Mouse (Mus musculus): ENCODE data around the gene Aup1. TPM values are rescaled to one million over a fixed set of nuclear protein-coding genes. Genes with fewer than 3 reads are reported as not detected.
A peak's percentile ranks its signal among the peaks of the same experiment; 100 is the strongest.

Gene Aup1
- polyA plus RNA-seq, 1 experiment from 2014 or later = 179 TPM

DNA sequence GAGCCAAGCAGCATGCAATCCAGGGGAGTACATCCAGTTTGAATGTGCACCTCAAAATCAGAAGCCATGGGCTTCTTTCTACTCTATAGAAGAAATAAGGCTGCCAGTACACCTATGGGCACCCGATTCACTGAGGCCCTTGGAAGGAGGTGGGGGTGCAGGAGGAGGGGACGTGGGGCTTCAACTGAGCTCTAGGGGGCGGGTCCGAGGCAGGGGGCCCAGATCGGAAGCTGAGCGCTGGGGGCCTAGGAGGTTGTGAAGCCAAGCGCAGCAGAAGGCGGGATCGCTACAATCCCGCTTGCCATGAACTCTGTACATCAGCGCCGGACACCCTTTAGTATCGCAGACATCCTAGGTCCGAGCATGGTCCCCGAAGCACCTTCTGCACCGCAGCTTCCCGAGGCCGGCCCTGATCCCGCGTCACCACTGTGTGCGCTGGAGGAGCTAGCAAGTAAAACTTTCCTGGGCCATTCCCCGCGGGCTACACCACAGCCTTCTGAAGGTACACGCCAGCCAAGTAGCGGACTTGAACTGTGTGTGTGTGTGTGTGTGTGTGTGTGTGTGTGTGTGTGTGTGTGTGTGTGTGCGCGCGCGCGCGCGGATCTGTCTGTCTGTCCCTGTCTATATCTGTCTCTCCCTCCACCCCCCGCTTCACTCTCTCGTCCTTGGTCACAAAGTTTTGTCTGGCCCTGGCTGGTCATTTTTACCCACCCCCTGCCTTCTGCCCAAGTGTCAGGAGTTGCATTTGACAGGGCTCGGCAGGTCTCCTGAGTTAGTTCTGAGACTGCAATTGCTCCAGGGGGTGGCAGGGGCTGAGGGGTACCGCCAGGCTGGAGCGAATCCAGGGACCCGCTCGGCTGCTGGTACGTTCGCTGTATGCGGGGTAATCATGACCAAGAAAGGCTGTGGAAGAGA lies 32.1 kb downstream of the Aup1 start, which contains the start of gene Lbx2:
TSS of gene Lbx2 (plus strand) at position 247 of the 915 bp plus-strand sequence.
- peaks cover 75% of the 10 kb centered on the region for H3K27me3 ChIP-seq (replicated peaks; ENCODE audit: control insufficient read depth, insufficient read depth, low read length)
- no peak within 1 kb of the TSS; the same call in 1 of the 2 replicates for H3K4me2 ChIP-seq (ENCODE audit: low read length)
- peaks cover 3% of the 10 kb centered on the region; the same call in 1 of the 2 replicates for H3K36me3 ChIP-seq (ENCODE audit: control insufficient read depth, insufficient read depth, low read length)
- H3K4me1 ChIP-seq (ENCODE audit: control insufficient read depth, insufficient read depth, low read depth, low read length) = peaks cover 4% of the 10 kb centered on the region; the same call in 1 of the 2 replicates
- no peak within 1 kb of the TSS for H3K4me3 ChIP-seq (ENCODE audit: low read length)
- no peaks in the 10 kb centered on the region for H3K9me3 ChIP-seq (ENCODE audit: control insufficient read depth, low read length)
- H3K9ac ChIP-seq (ENCODE audit: low read depth, low read length) = no peak within 1 kb of the TSS; the same call in 1 of the 2 replicates
- whole genome bisulfite sequencing = 5% methylated on average over 42 of the region's 42 CpGs
- H3K27ac ChIP-seq (ENCODE audit: low read depth, low read length) = no peak within 1 kb of the TSS
- no peak for ATAC-seq

DNA sequence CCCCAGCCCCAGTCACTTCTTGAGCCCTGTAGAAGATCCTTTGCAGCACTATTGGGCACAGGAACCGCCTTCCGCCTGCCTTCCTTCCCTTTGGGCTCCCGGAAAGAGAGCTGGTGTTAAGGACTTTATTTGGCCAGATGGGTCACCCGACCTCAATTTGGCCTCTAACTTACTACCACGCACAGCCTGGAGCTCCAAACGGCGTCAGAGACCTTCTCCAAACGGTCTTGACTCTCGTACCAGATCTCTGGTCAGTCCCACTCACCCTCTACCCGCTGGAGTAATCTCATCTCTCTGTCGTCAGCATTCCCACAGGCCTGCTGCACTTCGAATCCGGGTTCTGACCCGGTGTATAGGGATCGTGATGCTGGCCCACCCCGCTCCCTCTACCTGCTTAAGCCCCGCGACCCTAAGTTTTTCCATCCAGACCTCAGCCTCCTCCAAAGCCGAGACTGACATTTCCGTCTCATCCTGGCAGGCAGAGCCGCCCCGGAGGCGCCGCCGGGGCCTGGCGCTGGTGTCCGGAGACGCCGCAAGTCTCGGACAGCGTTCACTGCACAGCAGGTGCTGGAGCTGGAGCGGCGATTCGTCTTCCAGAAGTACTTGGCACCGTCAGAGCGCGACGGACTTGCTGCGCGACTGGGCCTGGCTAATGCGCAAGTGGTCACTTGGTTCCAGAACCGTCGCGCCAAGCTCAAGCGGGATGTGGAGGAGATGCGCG lies 33.0 kb downstream of the Aup1 start:
- ATAC-seq = no peak
- Histone ChIP-seq H3K9me3 (ENCODE audit: control insufficient read depth, low read length) (no peaks in the 10 kb centered on the region), H3K36me3 (ENCODE audit: control insufficient read depth, insufficient read depth, low read length) (no peaks in the 10 kb centered on the region; the same call in 1 of the 2 replicates), H3K9ac (ENCODE audit: low read depth, low read length) (no peak overlapping the region), H3K4me1 (ENCODE audit: control insufficient read depth, insufficient read depth, low read depth, low read length) (peaks cover 4% of the 10 kb centered on the region; the same call in 1 of the 2 replicates), H3K27me3 (replicated peaks; ENCODE audit: control insufficient read depth, insufficient read depth, low read length) (peaks cover 74% of the 10 kb centered on the region), H3K4me2 (ENCODE audit: low read length) (peak overlapping the region; percentile 46), H3K4me3 (ENCODE audit: low read length) (peak overlapping the region; percentile 20), H3K27ac (ENCODE audit: low read depth, low read length) (no peak overlapping the region)
- under 1% methylated on average over 45 of the region's 47 CpGs for WGBS

DNA sequence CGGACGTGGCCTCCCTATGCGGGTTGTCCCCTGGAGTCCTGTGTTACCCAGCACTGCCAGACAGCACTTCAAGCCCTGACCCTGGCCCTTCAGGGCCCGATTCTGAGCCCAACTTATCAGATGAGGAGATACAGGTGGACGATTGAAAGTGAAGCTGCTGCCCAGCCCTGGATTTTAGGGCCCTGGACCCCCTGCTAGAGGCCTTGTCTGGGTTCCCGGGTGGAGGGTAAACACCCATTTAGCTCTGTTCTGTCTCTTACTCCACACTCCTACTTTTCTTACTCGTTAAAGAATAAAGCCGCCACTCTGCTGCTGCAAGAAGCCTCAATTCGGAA lies 33.6 kb downstream of the Aup1 start:
- Histone ChIP-seq H3K9ac (ENCODE audit: low read depth, low read length) (no peak overlapping the region), H3K9me3 (ENCODE audit: control insufficient read depth, low read length) (no peaks in the 10 kb centered on the region), H3K4me3 (ENCODE audit: low read length) (peak overlapping the region; percentile 20; the same call in 1 of the 2 replicates), H3K4me2 (ENCODE audit: low read length) (peak overlapping the region; percentile 46), H3K27me3 (replicated peaks; ENCODE audit: control insufficient read depth, insufficient read depth, low read length) (peaks cover 69% of the 10 kb centered on the region), H3K36me3 (ENCODE audit: control insufficient read depth, insufficient read depth, low read length) (no peaks in the 10 kb centered on the region), H3K27ac (ENCODE audit: low read depth, low read length) (no peak overlapping the region), H3K4me1 (ENCODE audit: control insufficient read depth, insufficient read depth, low read depth, low read length) (peaks cover 4% of the 10 kb centered on the region; the same call in 1 of the 2 replicates)
- 4% methylated on average over 9 of the region's 9 CpGs for WGBS
- ATAC-seq = no peak

DNA sequence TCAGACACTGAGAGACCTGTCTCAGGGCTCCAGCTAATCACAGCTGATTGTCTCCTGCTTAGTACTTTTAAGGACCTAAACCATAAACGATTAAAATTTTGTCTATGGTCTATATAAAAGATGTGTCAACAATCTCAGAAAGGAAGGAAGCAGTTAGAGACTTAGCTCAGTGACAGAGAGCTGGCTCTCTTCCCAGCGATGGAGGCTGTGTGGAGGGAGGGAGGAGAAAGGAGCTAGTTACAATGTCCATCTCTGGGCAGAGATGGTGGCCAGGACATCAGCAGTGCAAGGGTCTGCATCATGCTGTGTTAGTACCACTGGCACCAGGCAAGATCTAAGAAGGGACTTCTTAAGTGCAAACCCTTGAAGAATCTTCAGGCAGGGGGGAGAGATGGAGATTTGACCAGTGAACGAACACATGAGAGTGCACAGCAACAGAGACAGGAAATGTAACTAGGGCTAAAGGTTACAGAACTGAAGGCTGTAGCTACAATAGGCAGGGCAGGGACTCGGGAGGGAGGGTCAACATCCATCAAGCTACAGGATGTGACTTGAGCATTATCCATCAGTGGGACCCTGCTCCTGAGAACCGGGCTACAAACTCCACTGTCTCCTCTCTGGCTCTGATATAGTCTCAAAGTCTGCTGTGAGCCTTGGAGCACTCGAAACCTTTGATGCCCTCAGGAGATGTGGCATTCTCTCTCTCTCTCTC lies 38.3 kb downstream of the Aup1 start:
- no peak overlapping the region for H3K4me2 ChIP-seq (ENCODE audit: low read length)
- no peak overlapping the region for H3K9ac ChIP-seq (ENCODE audit: low read depth, low read length)
- H3K9me3 ChIP-seq (ENCODE audit: control insufficient read depth, low read length) = no peaks in the 10 kb centered on the region
- H3K4me3 ChIP-seq (ENCODE audit: low read length) = no peak overlapping the region
- H3K27ac ChIP-seq (ENCODE audit: low read depth, low read length) = no peak overlapping the region
- H3K27me3 ChIP-seq (replicated peaks; ENCODE audit: control insufficient read depth, insufficient read depth, low read length) = peaks cover 31% of the 10 kb centered on the region
- peaks cover 1% of the 10 kb centered on the region; the same call in 1 of the 2 replicates for H3K4me1 ChIP-seq (ENCODE audit: control insufficient read depth, insufficient read depth, low read depth, low read length)
- ATAC-seq = no peak
- H3K36me3 ChIP-seq (ENCODE audit: control insufficient read depth, insufficient read depth, low read length) = no peaks in the 10 kb centered on the region
- WGBS = 43% methylated on average over 6 of the region's 6 CpGs

DNA sequence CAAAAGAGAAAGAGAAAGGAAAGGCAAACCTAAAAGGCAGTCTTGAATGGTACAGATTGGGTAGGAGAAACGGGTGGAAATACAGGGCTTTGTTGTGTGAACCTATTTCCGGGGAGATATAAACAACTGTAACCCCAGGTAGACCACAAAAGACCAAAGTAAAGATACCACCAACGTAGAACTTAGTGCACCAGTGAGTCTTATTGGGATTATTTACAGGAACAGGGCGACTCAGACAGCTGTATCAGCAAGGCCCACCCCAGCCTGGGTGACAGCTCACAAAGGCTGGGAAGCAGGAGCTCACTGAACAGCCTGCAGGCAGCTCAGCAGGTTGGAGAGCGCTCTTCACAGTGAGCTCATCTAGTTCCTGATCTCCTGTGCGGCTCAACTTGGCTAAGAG lies 41.6 kb downstream of the Aup1 start:
- Histone ChIP-seq H3K27ac (ENCODE audit: low read depth, low read length) (no peak overlapping the region), H3K9me3 (ENCODE audit: control insufficient read depth, low read length) (no peaks in the 10 kb centered on the region), H3K27me3 (replicated peaks; ENCODE audit: control insufficient read depth, insufficient read depth, low read length) (peaks cover 4% of the 10 kb centered on the region; the same call in 1 of the 2 replicates), H3K9ac (ENCODE audit: low read depth, low read length) (no peak overlapping the region), H3K4me3 (ENCODE audit: low read length) (no peak overlapping the region), H3K36me3 (ENCODE audit: control insufficient read depth, insufficient read depth, low read length) (no peaks in the 10 kb centered on the region), H3K4me2 (ENCODE audit: low read length) (no peak overlapping the region), H3K4me1 (ENCODE audit: control insufficient read depth, insufficient read depth, low read depth, low read length) (no peaks in the 10 kb centered on the region)
- no peak for ATAC-seq
- WGBS = 38% methylated on average over 6 of the region's 6 CpGs

DNA sequence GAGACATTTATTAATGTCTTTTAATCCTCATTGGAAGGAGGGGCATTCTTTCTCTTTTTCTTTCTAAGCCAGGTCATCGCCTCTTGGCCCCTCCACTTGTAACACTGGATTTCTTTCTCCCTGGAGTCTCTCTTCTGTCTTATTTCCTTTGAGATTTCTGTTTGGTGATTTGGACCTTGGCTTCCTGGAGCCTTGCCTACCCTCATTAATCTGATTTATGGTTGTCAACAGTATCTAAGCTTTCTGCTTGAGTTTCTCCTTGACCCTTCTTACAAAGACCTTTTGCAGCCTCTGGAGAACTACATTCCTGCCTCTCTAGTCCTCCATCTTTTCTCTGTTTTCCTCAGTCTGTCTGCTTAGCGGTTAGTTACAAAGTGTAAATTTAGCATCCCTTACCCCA lies 44.1 kb downstream of the Aup1 start:
- WGBS = 65% methylated on average over 2 of the region's 2 CpGs
- Histone ChIP-seq H3K27me3 (replicated peaks; ENCODE audit: control insufficient read depth, insufficient read depth, low read length) (peaks cover 2% of the 10 kb centered on the region; the same call in 1 of the 2 replicates), H3K4me2 (ENCODE audit: low read length) (no peak overlapping the region), H3K9me3 (ENCODE audit: control insufficient read depth, low read length) (no peaks in the 10 kb centered on the region), H3K9ac (ENCODE audit: low read depth, low read length) (no peak overlapping the region), H3K4me1 (ENCODE audit: control insufficient read depth, insufficient read depth, low read depth, low read length) (peaks cover 11% of the 10 kb centered on the region), H3K27ac (ENCODE audit: low read depth, low read length) (no peak overlapping the region), H3K4me3 (ENCODE audit: low read length) (no peak overlapping the region), H3K36me3 (ENCODE audit: control insufficient read depth, insufficient read depth, low read length) (no peaks in the 10 kb centered on the region)
- no peak for ATAC-seq

DNA sequence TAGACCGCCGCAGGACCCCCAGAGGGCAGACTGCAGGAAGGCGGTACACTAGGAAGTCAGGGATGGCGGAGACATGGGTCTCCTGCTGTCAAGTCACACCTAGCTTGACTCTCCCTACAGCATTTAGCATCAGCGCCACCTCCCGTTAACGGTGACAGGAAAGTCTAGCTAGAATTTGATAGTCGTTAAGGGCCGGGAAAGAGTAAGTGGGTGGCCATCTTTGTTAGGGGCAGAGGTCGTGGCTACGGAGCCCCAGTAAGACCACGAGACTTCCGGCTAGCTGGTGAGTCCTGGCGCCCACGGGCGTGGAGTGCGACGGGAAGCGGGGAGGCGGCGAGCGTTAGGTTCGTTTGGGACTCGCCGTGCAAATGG lies 47.0 kb downstream of the Aup1 start, which contains the start of the genes Ccdc142 and Gm42688:
TSS of gene Ccdc142 (plus strand) at position 286 of the 372 bp plus-strand sequence.
TSS of gene Gm42688 (plus strand) at position 302 of the 372 bp plus-strand sequence.
- no peaks in the 10 kb centered on the region for H3K36me3 ChIP-seq (ENCODE audit: control insufficient read depth, insufficient read depth, low read length)
- WGBS = under 1% methylated on average over 25 of the region's 25 CpGs
- H3K4me2 ChIP-seq (ENCODE audit: low read length) = peak within 1 kb of the TSS; percentile 69
- H3K4me3 ChIP-seq (ENCODE audit: low read length) = peak within 1 kb of the TSS; percentile 70
- H3K27me3 ChIP-seq (replicated peaks; ENCODE audit: control insufficient read depth, insufficient read depth, low read length) = peaks cover 2% of the 10 kb centered on the region; the same call in 1 of the 2 replicates
- H3K9me3 ChIP-seq (ENCODE audit: control insufficient read depth, low read length) = no peaks in the 10 kb centered on the region
- H3K9ac ChIP-seq (ENCODE audit: low read depth, low read length) = peak within 1 kb of the TSS; percentile 78
- peak within 1 kb of the TSS; percentile 84 for H3K27ac ChIP-seq (ENCODE audit: low read depth, low read length)
- peak; percentile 92 for ATAC-seq
- H3K4me1 ChIP-seq (ENCODE audit: control insufficient read depth, insufficient read depth, low read depth, low read length) = peaks cover 13% of the 10 kb centered on the region

DNA sequence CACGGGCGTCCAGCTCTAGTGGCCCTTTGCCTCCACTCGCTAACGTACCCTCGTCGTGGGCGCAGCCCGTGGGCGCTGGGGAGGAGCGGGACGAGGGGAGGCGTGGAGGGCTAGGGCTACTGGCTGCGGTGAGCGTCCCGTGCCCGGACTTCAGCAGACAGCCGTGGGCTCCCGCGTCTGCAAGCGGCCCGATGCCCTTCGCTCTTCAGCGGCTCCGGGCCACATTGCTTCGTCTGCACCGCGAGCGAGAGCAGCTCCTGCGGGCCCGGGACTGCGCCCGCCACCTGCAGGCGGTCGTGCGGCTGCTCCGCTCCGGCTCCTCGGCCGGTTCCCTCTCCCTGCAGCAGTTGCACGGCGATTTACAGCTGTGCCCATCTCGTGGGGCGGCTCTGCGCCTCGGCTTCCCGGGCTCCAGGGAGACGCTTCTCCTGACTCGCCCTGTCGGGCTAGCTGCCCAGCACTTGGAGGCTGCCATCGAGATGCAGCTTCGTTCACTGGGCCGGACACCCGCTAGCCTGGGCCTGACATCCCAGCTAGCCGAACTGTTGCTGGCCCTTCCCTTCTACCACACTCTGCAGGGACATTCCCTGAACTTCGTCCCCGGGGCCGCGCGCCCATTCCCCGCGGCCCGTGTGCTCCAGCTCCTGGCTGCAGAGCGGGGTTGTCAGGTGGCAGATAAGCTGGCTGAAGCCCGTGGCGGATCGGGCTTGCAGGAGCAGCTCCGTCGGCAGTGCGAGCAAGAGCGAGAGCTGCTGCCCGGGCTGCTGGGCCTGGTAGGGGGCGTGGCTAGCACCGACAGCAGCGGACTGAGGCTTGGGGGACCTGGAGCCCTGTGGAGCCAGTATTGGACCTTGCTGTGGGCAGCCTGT lies 47.6 kb downstream of the Aup1 start:
- Histone ChIP-seq H3K9me3 (ENCODE audit: control insufficient read depth, low read length) (no peaks in the 10 kb centered on the region), H3K27me3 (replicated peaks; ENCODE audit: control insufficient read depth, insufficient read depth, low read length) (no peaks in the 10 kb centered on the region), H3K4me2 (ENCODE audit: low read length) (peak overlapping the region; percentile 69), H3K27ac (ENCODE audit: low read depth, low read length) (peak overlapping the region; percentile 84), H3K4me1 (ENCODE audit: control insufficient read depth, insufficient read depth, low read depth, low read length) (peaks cover 13% of the 10 kb centered on the region), H3K4me3 (ENCODE audit: low read length) (peak overlapping the region; percentile 70), H3K9ac (ENCODE audit: low read depth, low read length) (peak overlapping the region; percentile 78), H3K36me3 (ENCODE audit: control insufficient read depth, insufficient read depth, low read length) (no peaks in the 10 kb centered on the region)
- WGBS = under 1% methylated on average over 66 of the region's 74 CpGs
- ATAC-seq = peak; percentile 75
